Mouse (Mus musculus) bone marrow macrophage, adult 2 months (primary cell): ENCODE measurements around the gene Ube2o. TPM values are rescaled to one million over a fixed set of nuclear protein-coding genes. Genes with fewer than 3 reads are reported as not detected.

Experiments used
- H3K27ac ChIP-seq: 2 replicates; pipeline ENCODE4 v1.5.1; 2012; ENCODE audit warnings: low read depth, low read length; ENCODE audit not compliant: insufficient read depth
- H3K4me1 ChIP-seq: 2 replicates; pipeline ENCODE4 v1.6.1; 2012; ENCODE audit warnings: low read length; ENCODE audit not compliant: control insufficient read depth, insufficient read depth
- H3K4me3 ChIP-seq: 2 replicates; pipeline ENCODE4 v1.5.1; 2012; ENCODE audit warnings: mild to moderate bottlenecking, low read length, moderate library complexity; ENCODE audit not compliant: insufficient read depth
- CTCF ChIP-seq: IDR thresholded peaks from 2 replicates; pipeline ENCODE4 v1.5.1; 2012; ENCODE audit warnings: low read depth, mild to moderate bottlenecking, low read length, moderate library complexity
- POLR2A ChIP-seq: IDR thresholded peaks from 2 replicates; pipeline ENCODE4 v1.6.1; 2012; ENCODE audit warnings: mild to moderate bottlenecking, low read depth, low read length, borderline replicate concordance
- polyA plus RNA-seq: library from polyadenylated mRNA; stranded (reverse); fragments of >200 nt; gene quantifications from 2 replicates; pipeline ENCODE4 v1.2.4, GENCODE M21; 2012; ENCODE audit not compliant: missing spikeins, insufficient read depth, insufficient read length

The Ube2o gene
- polyA plus RNA-seq, result 6.2 and 8.0 TPM in 2 replicates

DNA sequence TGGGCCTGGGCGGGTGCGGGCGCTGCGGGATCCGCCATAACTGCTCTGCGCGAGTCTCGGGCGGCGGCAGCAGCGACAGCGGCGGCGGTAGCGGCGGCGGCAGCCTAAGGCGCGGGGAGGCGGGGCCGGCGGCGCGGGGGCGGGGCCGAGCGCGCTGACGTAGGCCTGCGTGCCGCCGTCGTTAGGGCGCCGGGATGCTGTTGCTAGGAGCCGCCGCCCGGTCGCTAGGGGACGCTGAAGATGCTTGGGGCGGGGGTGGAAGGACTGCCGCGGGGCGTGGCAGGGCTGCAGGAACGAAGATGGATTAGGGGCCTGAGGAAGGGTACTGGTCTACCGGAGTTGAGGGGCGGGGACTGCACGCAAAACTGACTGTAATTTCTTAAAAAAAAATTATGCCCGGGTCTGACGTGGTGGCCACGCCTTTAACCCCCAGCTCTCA is at the start of gene Ube2o:
Gene Ube2o, minus strand, starts transcription at position 72 of the 439 bp plus-strand sequence.
- Histone ChIP-seq H3K4me3 (peak within 1 kb of the TSS; percentile 95), H3K27ac (no peak within 1 kb of the TSS), H3K4me1 (peaks cover 7% of the 10 kb centered on the region)
- TF ChIP-seq CTCF (no peak), POLR2A (no peak)

DNA sequence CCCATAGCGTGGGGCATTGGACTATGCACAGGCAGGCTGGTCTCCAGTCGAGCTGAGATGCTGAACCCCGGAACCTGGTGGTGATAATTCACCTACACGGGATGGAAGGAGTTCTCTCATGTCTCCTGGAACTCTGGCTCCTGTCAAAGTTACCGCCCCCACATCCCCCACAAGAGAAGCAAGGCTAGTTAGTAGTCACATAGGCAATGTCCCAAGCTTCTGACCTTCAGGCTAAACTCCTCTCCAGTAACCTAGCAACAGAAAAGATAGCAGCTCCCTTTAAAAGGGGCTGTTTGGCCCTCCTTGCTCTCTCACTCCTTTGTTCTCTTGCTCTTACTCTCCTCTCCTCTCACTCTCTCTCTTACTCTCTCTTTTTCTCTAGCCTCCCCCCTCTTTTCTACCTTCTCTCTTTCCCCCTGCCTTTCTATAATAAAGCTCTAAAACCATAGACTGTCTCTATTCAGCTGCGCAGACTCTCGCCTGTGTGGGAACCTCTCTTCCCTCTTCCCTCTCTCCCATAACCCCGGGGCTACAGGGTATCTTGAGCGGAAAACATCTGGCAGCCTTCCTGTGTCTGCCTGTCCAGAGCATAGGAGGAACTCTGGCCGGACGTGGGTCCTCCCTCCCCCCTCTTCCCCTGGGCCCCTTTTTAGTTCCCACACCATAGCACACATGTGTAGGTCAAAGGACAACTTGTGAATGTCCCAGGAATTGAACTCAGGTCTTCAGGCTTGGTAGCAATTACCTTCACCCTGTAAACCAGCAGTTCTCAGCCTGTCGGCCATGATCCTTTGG is 49.1 kb upstream of the Ube2o start:
- Histone ChIP-seq H3K4me1 (peaks cover 9% of the 10 kb centered on the region), H3K4me3 (no peak overlapping the region), H3K27ac (no peak overlapping the region)
- TF ChIP-seq CTCF (no peak), POLR2A (no peak)

DNA sequence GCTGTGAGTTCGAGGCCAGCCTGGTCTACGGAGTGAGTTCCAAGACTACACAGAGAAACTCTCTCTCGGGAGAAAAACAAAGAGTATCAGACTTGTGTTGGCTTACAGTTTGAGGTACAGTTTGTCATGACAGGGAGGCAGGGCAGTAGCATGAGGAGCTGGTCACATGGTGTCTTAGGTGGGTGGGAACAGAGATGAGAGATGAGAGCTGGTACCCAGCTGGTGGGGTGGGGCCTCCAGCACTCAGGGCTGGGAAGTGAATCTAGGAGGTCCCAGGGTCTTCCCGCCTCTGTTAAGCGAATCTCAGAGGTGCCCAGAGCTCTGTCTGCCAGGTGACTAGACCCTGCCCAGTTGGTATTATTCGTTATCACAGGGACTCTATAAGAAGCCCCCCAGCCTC is 48.2 kb upstream of the Ube2o start:
- Histone ChIP-seq H3K27ac (no peak overlapping the region), H3K4me3 (no peak overlapping the region), H3K4me1 (peaks cover 18% of the 10 kb centered on the region)
- no peak for TF ChIP-seq CTCF

DNA sequence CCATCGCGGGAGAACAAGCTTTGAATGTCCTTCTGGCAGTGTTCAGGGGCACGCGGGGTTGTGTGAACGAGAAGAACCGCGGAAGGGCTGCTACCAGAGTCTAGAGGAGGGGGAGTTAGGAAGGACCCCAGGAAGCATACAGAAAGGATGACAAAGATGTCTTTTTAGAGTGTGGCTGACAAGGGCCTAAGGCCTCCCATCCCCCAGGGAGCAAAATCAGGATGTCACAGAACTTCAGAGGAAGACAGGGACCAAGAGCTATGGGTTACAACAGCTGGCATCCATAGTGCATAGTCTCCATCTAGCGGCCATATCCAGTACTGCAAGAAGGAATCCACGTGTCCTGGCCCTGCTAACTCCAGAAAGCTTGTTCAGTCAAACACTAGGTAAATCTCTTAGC is 47.5 kb upstream of the Ube2o start:
- TF ChIP-seq CTCF (peak; percentile 44; the same call in 1 of the 2 replicates), POLR2A (no peak)
- peaks cover 20% of the 10 kb centered on the region for H3K4me1 ChIP-seq
- no peak overlapping the region for H3K4me3 ChIP-seq
- H3K27ac ChIP-seq, result no peak overlapping the region

DNA sequence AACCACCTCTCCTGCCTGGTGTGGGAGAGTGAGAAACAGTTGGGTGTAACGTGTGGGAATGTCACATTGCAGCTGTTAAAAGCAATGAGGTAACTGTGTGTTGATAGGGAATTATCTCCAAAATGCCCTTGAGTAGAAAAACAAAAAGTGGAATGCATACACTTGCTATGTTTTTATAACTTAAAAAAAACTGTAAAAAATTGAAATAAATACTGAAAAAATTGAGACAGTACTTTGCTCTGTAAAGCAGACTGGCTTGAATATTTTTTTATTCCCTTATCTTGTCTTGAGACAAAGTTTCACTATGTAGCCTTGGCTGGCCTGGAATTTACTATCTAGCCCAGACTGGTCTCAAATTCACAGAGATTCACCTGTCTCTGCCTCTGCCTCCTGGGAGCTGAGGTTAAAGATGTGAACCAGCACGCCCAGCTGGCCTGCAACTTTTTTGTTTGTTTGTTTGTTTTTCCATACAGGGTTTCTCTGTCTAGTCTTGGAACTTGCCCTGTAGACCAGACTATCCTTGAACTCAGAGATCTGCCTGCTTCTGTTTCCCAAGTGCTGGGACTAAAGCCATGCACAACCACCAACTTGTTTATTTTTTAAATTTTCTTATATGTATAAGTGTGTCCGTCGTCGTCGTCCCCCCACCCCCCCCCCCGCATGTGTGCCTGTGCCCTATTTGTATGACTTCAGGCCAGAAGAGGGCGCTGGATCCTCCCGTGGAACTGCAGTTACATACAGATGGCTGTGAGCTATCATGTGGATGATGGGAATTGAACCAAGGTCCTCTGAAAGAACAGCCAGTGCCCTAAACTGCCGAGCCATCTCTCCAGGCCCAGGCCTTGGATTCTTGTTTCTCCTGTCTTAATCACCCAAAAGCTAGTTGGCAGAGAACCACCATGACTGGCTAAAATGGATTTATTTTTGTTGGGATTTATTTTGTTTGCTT is 46.1 kb upstream of the Ube2o start:
- TF ChIP-seq CTCF (peak; percentile 21; the same call in 1 of the 2 replicates), POLR2A (no peak)
- Histone ChIP-seq H3K4me3 (no peak overlapping the region), H3K4me1 (peaks cover 26% of the 10 kb centered on the region), H3K27ac (no peak overlapping the region)

DNA sequence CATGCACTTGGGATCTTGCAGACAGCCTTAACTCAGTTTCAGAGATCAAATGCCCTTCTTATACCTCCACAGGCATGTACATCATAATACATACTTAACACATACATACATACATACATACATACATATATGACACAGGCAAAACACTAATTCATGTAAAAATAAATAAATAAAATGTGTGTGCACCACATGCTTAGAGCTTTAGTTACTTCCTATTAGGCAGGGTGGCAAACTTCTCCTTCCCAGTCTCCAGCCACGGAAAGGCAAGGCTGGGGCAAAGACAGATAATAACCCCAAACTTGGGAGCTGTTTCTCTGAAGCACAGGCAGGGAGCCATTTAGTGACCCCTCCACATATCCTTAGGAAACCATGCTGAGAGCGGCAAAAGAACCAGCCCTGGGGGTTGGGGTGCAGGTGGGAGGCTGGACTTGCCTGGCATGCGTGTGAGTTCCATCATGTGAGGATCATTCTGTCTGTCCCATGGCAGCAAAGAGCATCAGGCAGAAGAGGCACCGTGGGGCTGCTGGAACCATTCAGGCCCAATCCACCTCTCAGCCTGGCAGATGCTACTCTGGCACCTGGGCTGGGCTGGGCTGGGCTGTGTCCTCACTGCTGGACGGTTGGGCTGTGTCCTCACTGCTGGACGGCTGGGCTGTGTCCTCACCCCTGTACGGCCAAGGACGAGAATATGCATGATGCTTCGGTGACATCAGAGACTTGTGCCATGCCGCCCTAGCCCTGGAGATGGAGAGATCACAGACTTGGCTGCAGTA is 45.2 kb upstream of the Ube2o start, which contains the start of gene Rhbdf2:
Gene Rhbdf2, minus strand, starts transcription at position 721 of the 773 bp plus-strand sequence.
- Histone ChIP-seq H3K4me3 (no peak within 1 kb of the TSS), H3K4me1 (peaks cover 35% of the 10 kb centered on the region), H3K27ac (0 out of 2 replicates have a peak within 1 kb of the TSS, but pooled peaks have one; percentile 2)
- TF ChIP-seq POLR2A (no peak), CTCF (no peak)

DNA sequence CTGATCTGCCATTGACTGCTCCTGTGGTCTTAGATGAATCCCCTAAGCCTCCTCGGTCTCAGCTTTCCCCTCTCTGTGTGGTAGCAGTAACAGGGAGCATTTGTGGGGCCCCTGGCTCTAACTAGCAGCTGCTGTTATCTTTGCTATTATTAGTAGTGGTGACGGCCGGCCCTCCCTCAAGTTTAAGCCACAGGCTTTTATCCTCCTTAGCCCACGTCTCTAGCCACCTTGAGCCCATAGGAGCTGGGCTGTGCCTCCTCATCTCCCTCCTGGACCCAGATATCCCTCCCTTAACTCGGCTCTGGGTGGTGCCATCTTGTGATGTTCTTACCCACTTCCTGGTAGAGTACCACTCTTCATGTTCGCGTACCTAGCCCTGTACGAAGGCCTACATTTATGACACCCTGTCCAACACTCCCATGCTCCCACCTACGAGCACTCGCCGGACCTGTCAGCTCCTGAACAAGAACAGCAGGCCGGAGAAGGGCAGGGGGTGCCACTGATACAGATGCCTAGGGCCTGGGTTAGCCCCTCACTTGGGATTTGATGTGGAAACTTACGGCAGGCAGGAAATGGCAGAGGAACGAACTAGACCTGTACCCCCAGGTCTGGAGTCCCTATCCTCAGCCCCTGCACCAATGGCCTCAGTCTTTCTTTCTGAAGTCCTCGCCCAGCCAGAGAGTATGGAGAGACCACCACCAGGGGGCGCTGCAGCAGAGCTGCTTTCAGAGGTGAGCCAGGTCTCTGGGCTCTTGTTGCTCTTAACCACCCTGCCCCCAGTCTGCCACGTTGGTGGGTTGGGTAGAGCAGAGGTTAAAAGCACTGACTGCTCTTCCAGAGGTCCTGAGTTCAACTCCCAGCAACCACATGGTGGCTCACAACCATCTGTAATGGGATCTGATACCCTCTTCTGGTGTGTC is 44.1 kb upstream of the Ube2o start:
- TF ChIP-seq CTCF, result peak; percentile 83
- TF ChIP-seq POLR2A, result no peak
- Histone ChIP-seq H3K4me1 (peaks cover 46% of the 10 kb centered on the region), H3K27ac (peak overlapping the region; percentile 71; the same call in 1 of the 2 replicates), H3K4me3 (no peak overlapping the region)

DNA sequence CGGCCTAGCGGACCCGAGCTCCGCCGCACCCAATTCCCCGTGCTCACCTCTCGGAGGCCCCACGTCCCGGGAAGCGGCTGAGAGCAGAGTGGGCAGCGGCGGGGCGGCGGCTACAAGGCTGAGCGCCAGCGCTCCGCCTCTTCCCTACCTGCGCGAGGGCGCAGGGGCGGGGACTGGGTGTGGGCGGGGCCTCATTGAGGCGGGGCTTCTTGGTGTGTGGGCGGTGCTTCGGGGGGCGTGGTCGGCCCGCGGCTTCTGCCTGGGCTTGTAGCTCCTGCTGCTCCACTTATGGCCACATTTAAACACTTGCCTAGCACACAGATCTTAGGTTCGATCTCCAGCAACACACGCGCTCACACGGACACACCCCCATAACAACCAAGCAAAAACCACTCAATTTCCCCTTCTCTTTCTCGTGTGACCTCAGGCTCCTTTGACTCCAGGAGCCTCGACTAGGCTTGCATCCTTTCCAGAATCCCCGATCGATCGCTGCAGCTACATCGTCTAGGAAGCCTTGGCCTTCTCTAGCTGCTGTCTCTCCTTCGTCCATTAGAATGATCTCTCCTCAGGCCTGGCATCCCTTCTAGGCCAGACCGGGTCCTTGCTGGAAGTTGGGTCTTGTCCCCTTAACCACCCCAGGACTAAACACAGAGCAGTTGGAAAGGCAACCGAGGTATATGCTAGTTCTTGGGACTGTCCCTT is 43.0 kb upstream of the Ube2o start:
- TF ChIP-seq POLR2A (no peak), CTCF (no peak)
- peaks cover 56% of the 10 kb centered on the region for H3K4me1 ChIP-seq
- peak overlapping the region; percentile 81 for H3K4me3 ChIP-seq
- H3K27ac ChIP-seq, result peak overlapping the region; percentile 71
